Mouse (Mus musculus) spleen, adult 2 months (tissue): ENCODE measurements around the gene Stard3. TPM values are rescaled to one million over a fixed set of nuclear protein-coding genes. Genes with fewer than 3 reads are reported as not detected.
"Not testable (repeated sequence)": the region's sequence is repeated elsewhere in the genome, so short reads cannot be mapped to it uniquely, and the experiment has no call there.

Experiments used
- DNase-seq, 2 experiments: peaks; one replicate each; pipeline versions ENCODE4 v3.0.0 to v3.0.0-alpha.2; 2012 to 2021; ENCODE audit warnings: low spot score in 2 of 2, low read depth in 1 of 2
- H3K27ac ChIP-seq: fragments of 200-500 bp; 2 replicates; pipeline ENCODE4 v1.5.1; 2012; ENCODE audit warnings: low read length, inconsistent platforms; ENCODE audit not compliant: insufficient read depth
- H3K27me3 ChIP-seq: fragments of 200-500 bp; 2 replicates; pipeline ENCODE4 v1.6.1; 2012; ENCODE audit warnings: mild to moderate bottlenecking, moderate library complexity, low read length, inconsistent platforms; ENCODE audit not compliant: control insufficient read depth, insufficient read depth
- H3K36me3 ChIP-seq: fragments of 200-500 bp; 2 replicates; pipeline ENCODE4 v1.6.1; 2012; ENCODE audit warnings: mild to moderate bottlenecking, low read length, inconsistent platforms; ENCODE audit not compliant: control insufficient read depth, insufficient read depth
- H3K4me1 ChIP-seq: fragments of 200-500 bp; 2 replicates; pipeline ENCODE4 v1.6.1; 2011; ENCODE audit warnings: inconsistent platforms; ENCODE audit not compliant: control insufficient read depth, insufficient read depth, insufficient read length
- H3K4me3 ChIP-seq: fragments of 200-500 bp; 2 replicates; pipeline ENCODE4 v1.5.1; 2011; ENCODE audit warnings: mild to moderate bottlenecking, inconsistent platforms; ENCODE audit not compliant: insufficient read depth, insufficient read length; ENCODE audit errors: extremely low read depth
- CTCF ChIP-seq: fragments of 200-500 bp; IDR thresholded peaks from 2 replicates; pipeline ENCODE4 v1.5.1; 2011; ENCODE audit warnings: mild to moderate bottlenecking, inconsistent platforms; ENCODE audit not compliant: insufficient read depth, insufficient read length, insufficient replicate concordance; ENCODE audit errors: extremely low read depth
- POLR2A ChIP-seq: fragments of 200-500 bp; IDR thresholded peaks from 2 replicates; pipeline ENCODE4 v1.6.1; 2011; ENCODE audit warnings: low read depth, low read length, inconsistent platforms
- WGBS: fragments of 180-500 bp; shearing (Covaris S2); methylation state at CpG from one replicate; pipeline ENCODE4 v1.1.7; 2018; 5-methylcytosine and 5-hydroxymethylcytosine counted together
- polyA plus RNA-seq: library from polyadenylated mRNA; depleted of rRNA; stranded (reverse); fragments of >200 nt; gene quantifications from 2 replicates; pipeline ENCODE4 v1.2.3, GENCODE M21; 2012

The Stard3 gene
- polyA plus RNA-seq, 1 experiment, result 70.7 TPM

DNA sequence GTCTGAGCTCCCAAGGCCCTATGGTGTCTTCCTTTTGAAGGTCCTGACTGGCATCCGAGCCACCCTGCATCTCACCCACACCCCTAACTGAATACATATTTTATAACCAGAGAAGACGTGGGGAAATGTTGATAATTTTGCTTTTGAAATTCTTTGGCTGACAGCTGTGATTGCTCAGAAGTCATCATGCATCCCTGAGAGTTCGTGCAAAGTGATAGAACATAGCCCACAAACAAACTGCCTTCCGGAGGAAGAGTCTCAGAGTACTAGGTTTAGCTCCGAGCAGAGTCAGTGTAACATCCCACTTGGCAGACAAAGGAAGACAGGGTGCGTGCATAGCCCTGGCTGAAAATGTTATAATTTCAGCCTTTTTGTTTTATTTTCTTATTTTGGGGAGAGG, 15.1 kb downstream of the Stard3 start:
- Histone ChIP-seq H3K27me3 (no peaks in the 10 kb centered on the region), H3K4me3 (no peak overlapping the region), H3K36me3 (peaks cover 34% of the 10 kb centered on the region), H3K27ac (no peak overlapping the region), H3K4me1 (no peaks in the 10 kb centered on the region)
- 95% methylated on average over 6 of the region's 6 CpGs for WGBS
- TF ChIP-seq POLR2A (no peak), CTCF (no peak)
- no peak for DNase-seq

DNA sequence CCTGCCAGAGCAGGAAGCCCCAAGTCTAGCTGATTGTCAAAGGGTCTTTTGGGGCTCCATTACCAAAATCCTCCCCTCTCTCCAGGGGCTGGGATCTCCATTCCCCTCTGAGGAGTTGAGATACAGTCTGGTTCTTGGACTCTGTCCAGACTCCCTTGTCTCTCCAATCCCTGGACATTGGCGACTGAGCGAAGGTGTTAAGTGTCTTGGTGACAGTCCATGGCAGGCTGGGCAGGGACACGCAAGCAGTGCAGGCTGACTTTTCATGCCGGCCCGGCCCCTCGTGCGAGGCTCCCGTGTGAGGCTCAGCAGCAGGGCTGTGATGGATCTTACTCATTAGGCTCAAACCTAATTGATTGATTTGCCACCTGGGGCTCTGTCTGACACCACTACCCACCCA, 16.1 kb downstream of the Stard3 start:
- Histone ChIP-seq H3K36me3 (peaks cover 42% of the 10 kb centered on the region), H3K27ac (no peak overlapping the region), H3K4me3 (no peak overlapping the region), H3K4me1 (no peaks in the 10 kb centered on the region), H3K27me3 (no peaks in the 10 kb centered on the region)
- 94% methylated on average over 8 of the region's 8 CpGs for WGBS
- no peak for TF ChIP-seq POLR2A
- no peak for TF ChIP-seq CTCF
- DNase-seq, result no peak

DNA sequence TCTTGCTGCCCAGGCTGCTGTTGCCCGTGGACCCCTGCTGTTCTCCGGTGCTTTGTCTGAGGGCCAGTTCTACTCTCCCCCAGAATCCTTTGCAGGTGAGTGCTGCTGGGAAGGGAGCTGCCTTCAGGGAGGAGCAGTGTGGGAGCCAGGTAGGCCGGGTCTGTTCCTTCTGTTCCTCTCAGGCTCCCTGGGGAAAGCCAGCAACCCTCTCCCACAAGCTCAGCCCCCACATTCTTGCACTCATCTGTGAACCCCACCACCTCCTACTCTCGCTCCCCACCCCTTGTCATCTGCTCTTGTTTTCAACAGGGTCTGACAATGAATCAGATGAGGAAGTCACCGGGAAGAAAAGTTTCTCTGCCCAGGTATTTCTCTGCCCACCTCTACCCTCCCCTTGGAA, 18.6 kb downstream of the Stard3 start:
- H3K36me3 ChIP-seq, result peaks cover 53% of the 10 kb centered on the region
- H3K4me3 ChIP-seq, result no peak overlapping the region
- H3K4me1 ChIP-seq, result no peaks in the 10 kb centered on the region
- 91% methylated on average over 5 of the region's 5 CpGs for WGBS
- no peak overlapping the region for H3K27ac ChIP-seq
- TF ChIP-seq POLR2A, result no peak
- TF ChIP-seq CTCF, result no peak
- H3K27me3 ChIP-seq, result no peaks in the 10 kb centered on the region
- no peak for DNase-seq

DNA sequence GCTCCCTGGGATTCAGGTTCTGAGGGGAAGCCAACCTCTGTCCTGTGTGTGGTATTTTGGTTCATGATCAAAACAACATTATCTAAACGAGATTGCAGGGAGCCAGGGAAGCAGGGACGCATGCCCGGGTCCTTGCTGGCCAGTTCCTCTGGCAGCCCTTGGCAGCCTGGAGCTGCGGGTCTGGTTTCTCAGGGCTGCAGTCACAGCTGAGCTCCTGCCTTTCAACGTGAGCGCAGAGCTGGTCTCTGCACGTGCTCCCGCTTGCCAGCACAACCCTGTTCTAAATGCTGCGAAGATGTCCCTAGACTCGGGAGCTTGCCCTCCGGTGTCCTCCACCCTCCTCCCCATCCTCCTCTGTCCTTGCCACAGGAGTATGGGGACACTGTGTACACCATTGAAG, 19.6 kb downstream of the Stard3 start:
- peaks cover 53% of the 10 kb centered on the region for H3K36me3 ChIP-seq

DNA sequence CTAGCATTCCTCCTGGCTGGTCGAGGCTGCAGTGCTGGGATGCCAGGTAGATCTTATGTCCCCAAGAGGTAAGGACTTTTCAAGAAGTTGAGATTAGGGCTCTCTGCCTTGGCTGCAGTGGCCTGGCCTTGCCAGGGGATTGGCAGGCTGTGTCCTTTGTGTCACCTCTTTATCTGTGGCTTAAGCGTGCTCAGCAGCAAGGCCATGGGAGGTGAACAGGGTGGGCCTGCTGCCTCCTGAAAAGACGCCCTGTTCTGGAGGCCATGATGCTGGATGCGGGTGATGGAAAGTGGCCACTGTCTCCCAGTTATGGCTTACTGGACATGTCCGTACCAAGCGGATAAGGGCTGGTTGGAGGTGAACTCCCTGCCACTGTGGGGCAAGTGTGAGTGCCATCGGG, 21.2 kb downstream of the Stard3 start:
- H3K36me3 ChIP-seq, result peaks cover 50% of the 10 kb centered on the region
- H3K4me3 ChIP-seq, result no peak overlapping the region
- H3K27ac ChIP-seq, result no peak overlapping the region
- DNase-seq, result no peak
- no peaks in the 10 kb centered on the region for H3K27me3 ChIP-seq
- H3K4me1 ChIP-seq, result no peaks in the 10 kb centered on the region
- no peak for TF ChIP-seq CTCF
- no peak for TF ChIP-seq POLR2A
- 90% methylated on average over 7 of the region's 7 CpGs for WGBS

More for the DNA sequence above, 19.6 kb downstream of the Stard3 start:
- TF ChIP-seq CTCF (no peak), POLR2A (no peak)
- no peak overlapping the region for H3K4me3 ChIP-seq
- DNase-seq, result no peak
- no peak overlapping the region for H3K27ac ChIP-seq
- H3K4me1 ChIP-seq, result no peaks in the 10 kb centered on the region
- H3K27me3 ChIP-seq, result no peaks in the 10 kb centered on the region
- 87% methylated on average over 11 of the region's 11 CpGs for whole genome bisulfite sequencing

DNA sequence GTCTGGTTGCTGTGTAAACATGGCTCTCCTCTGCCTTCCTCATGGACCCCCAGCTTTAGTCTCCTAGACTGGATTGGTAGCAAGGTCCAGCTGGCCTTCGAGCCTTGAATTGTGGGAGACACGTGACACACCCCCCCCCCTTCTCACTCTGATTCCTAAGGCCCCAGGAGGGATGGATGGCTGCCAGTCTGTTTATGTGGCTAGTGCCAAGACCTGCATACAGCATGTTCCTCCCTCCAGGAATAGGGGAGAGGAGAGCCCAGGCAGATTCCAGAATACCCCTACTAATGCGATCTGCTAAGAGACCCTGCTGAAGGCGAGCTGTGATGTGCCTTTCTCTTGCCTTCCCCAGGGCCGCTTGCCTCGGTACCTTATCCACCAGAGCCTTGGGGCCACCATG, 21.9 kb downstream of the Stard3 start:
- no peaks in the 10 kb centered on the region for H3K27me3 ChIP-seq
- no peak overlapping the region for H3K4me3 ChIP-seq
- DNase-seq, result no peak
- 95% methylated on average over 6 of the region's 6 CpGs for WGBS
- peaks cover 45% of the 10 kb centered on the region for H3K36me3 ChIP-seq
- no peak overlapping the region for H3K27ac ChIP-seq
- TF ChIP-seq POLR2A (no peak), CTCF (no peak)
- no peaks in the 10 kb centered on the region for H3K4me1 ChIP-seq

DNA sequence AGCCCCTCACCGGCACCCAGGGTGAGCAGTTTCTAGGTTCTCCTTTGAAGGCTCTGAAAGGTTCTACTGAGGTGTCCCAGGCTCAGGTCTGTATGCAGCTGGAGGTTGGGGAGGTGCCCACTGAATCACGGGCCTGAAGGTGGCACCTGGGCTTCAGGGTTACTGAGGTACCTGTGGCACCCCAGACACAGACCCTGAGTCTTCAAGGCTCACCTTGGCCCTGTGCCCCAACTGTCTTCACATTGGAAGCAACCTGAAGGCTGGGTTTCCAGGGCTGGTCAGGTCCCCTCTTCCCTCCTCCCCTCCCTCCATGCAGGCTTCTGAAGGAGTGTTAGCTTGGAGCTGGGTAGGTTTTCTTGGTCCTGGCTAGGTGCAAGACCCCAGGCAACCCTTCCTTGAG, 23.5 kb downstream of the Stard3 start:
- Histone ChIP-seq H3K36me3 (peaks cover 33% of the 10 kb centered on the region), H3K27ac (no peak overlapping the region), H3K27me3 (no peaks in the 10 kb centered on the region), H3K4me1 (no peaks in the 10 kb centered on the region), H3K4me3 (no peak overlapping the region)
- 92% methylated on average over 2 of the region's 2 CpGs for WGBS
- TF ChIP-seq POLR2A (no peak), CTCF (no peak)
- no peak for DNase-seq

DNA sequence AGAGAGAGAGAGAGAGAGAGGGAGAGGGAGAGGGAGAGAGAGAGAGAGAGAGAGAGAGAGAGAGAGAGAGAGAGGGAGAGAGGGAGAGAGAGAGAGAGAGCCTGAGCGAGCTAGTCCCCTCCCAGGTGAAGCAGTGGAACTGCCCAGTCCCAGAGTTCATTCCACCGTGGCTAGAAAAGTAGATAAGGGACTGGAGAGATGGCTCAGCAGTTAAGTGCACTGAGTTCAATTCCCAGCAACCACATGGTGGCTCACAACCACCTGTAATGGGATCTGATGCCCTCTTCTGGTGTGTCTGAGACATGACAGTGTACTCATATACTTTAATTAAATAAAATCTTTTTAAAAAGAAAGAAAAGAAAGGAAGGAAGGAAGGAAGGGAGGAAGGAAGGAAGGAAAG, 24.2 kb downstream of the Stard3 start:
- peaks cover 26% of the 10 kb centered on the region for H3K36me3 ChIP-seq
- 60% methylated on average over 2 of the region's 2 CpGs for WGBS
- DNase-seq, H3K4me1 ChIP-seq, H3K4me3 ChIP-seq, H3K27me3 ChIP-seq, H3K27ac ChIP-seq: not testable (repeated sequence)
